Mouse (Mus musculus): ENCODE measurements around the gene Sh3bgrl2. TPM values are rescaled to one million over a fixed set of nuclear protein-coding genes. Genes with fewer than 3 reads are reported as not detected.

The Sh3bgrl2 gene
- polyA plus RNA-seq, 1 experiment, result 29.9 TPM

DNA sequence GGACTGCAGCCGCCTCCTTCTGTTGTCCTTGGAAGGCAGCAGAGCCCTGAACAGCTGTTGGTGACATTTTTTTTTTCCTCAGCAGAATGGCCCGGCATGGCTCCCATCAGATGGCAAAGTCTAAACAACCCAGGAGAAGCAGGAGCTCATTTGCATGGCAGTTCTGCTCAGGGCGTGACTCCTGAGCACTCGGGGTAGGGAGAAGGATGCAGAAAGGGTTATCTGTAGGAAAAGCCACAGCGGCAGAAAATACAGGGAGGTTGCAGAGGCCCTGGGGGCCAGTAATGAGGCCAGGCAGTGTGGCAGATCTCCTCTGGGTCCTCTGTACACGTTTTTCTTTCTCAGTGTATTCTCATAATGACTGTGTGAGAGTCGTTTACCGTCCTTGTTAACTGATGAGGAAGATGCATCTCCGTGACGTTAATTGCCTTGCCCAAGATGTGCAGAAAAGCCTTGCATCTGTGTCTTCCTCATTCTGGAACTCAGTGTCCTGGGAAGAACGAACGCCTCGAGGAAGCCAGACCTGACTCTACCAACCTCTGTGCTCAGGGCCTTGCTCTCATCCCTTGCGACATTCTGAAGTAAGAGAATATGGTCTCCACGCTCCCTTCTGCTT lies 10.1 kb upstream of the Sh3bgrl2 start:
- no peak for DNase-seq

GRCm38 (mm10) chr9:83539809-83540491 lies 8.2 kb upstream of the Sh3bgrl2 start:
- DNase-seq, result no peak
- no peak overlapping the region for H3K27ac ChIP-seq (ENCODE audit: insufficient read depth, low read length)
- TF ChIP-seq CTCF (IDR thresholded peaks at IDR 0.05; ENCODE audit: borderline replicate concordance, insufficient read depth, low read depth, low read length) (no peak), POLR2A (IDR thresholded peaks at IDR 0.05; ENCODE audit: borderline replicate concordance, insufficient read depth, low read length) (no peak)
- H3K4me1 ChIP-seq (ENCODE audit: control insufficient read depth, insufficient read depth, low read length), result 0 out of 2 replicates have a peak, but pooled peaks cover 2% of the 10 kb centered on the region
- H3K4me3 ChIP-seq (replicated peaks; ENCODE audit: insufficient read depth, low read depth, low read length), result no peak overlapping the region
- 94% methylated on average over 14 of the region's 14 CpGs for WGBS
- H3K27me3 ChIP-seq (ENCODE audit: control insufficient read depth, insufficient read depth, low read length), result no peaks in the 10 kb centered on the region

More for the DNA sequence above, 10.1 kb upstream of the Sh3bgrl2 start:
- WGBS, result 36% methylated on average over 15 of the region's 15 CpGs
- Histone ChIP-seq H3K4me1 (ENCODE audit: control insufficient read depth, insufficient read depth, low read length) (0 out of 2 replicates have a peak, but pooled peaks cover 2% of the 10 kb centered on the region), H3K4me3 (replicated peaks; ENCODE audit: insufficient read depth, low read depth, low read length) (no peak overlapping the region), H3K27ac (ENCODE audit: insufficient read depth, low read length) (no peak overlapping the region), H3K27me3 (ENCODE audit: control insufficient read depth, insufficient read depth, low read length) (no peaks in the 10 kb centered on the region)
- TF ChIP-seq CTCF (IDR thresholded peaks at IDR 0.05; ENCODE audit: borderline replicate concordance, insufficient read depth, low read depth, low read length), result no peak
- no peak for TF ChIP-seq POLR2A (IDR thresholded peaks at IDR 0.05; ENCODE audit: borderline replicate concordance, insufficient read depth, low read length)

DNA sequence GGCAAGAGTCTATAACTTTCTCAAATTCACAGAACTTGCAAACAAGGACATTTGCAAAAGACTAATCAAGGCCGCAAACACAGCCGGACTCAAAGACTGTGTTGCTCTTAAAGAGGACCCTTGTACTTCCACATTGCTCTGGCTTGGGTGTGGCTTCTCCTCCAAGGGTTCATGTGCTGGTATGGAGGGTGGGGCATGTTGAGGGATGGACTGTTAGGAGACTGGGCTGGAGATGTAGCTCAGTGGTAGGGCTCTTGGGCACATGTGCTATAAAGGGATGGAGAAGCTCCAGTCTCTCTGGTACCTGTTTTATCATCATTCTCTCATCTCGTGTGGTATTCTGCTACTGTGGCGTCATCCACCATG lies 7.7 kb upstream of the Sh3bgrl2 start:
- H3K4me3 ChIP-seq (replicated peaks; ENCODE audit: insufficient read depth, low read depth, low read length), result no peak overlapping the region
- no peak for DNase-seq
- H3K4me1 ChIP-seq (ENCODE audit: control insufficient read depth, insufficient read depth, low read length), result 0 out of 2 replicates have a peak, but pooled peaks cover 2% of the 10 kb centered on the region
- WGBS, result 93% methylated on average over 4 of the region's 4 CpGs
- H3K27ac ChIP-seq (ENCODE audit: insufficient read depth, low read length), result no peak overlapping the region
- TF ChIP-seq POLR2A (IDR thresholded peaks at IDR 0.05; ENCODE audit: borderline replicate concordance, insufficient read depth, low read length) (no peak), CTCF (IDR thresholded peaks at IDR 0.05; ENCODE audit: borderline replicate concordance, insufficient read depth, low read depth, low read length) (no peak)
- H3K27me3 ChIP-seq (ENCODE audit: control insufficient read depth, insufficient read depth, low read length), result no peaks in the 10 kb centered on the region

DNA sequence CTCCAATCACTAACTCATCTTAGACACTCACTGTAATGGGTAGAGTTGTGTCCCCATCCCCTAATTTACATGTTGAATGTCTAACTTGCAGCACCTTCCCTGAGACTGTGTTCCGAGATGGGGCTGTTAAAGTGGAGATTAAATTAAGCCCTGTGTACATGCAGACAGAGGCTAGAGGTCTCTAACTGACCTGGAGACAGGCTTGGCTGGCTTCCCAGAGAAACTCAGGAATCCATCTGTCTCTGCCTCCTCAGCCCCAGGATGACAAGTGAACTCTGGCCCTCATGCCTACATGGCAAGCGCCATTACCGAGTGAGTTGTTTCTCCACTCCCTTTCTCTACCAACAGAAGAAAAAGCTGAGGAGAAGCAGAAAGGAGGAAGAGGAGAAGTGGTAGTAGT lies 7.2 kb upstream of the Sh3bgrl2 start:
- 0 out of 2 replicates have a peak, but pooled peaks cover 2% of the 10 kb centered on the region for H3K4me1 ChIP-seq (ENCODE audit: control insufficient read depth, insufficient read depth, low read length)
- no peak overlapping the region for H3K4me3 ChIP-seq (replicated peaks; ENCODE audit: insufficient read depth, low read depth, low read length)
- DNase-seq, result no peak
- no peak overlapping the region for H3K27ac ChIP-seq (ENCODE audit: insufficient read depth, low read length)
- WGBS, result 41% methylated on average over 3 of the region's 3 CpGs
- no peaks in the 10 kb centered on the region for H3K27me3 ChIP-seq (ENCODE audit: control insufficient read depth, insufficient read depth, low read length)
- TF ChIP-seq CTCF (IDR thresholded peaks at IDR 0.05; ENCODE audit: borderline replicate concordance, insufficient read depth, low read depth, low read length), result no peak
- TF ChIP-seq POLR2A (IDR thresholded peaks at IDR 0.05; ENCODE audit: borderline replicate concordance, insufficient read depth, low read length), result no peak

DNA sequence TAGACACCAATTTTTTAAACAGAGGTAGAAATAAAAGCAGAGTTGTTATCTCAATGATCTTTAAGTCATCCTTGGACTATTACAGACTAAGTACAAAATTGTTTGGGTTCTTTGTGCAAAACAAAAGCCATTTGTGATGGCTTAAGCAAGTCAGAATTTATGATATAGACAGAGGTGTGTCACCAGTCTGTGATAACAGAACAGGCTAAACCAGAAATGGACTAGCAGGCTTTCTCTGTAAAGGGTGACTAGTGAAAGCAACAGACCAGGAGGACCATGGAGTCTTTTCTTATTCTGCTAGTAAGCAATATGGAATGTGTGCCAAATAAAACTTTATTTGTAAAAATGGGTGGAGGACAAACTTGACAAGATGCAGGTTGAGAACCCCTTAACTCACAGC lies 2.9 kb upstream of the Sh3bgrl2 start:
- H3K27me3 ChIP-seq (ENCODE audit: control insufficient read depth, insufficient read depth, low read length), result no peaks in the 10 kb centered on the region
- H3K4me3 ChIP-seq (replicated peaks; ENCODE audit: insufficient read depth, low read depth, low read length), result no peak overlapping the region
- H3K4me1 ChIP-seq (ENCODE audit: control insufficient read depth, insufficient read depth, low read length), result no peaks in the 10 kb centered on the region
- TF ChIP-seq POLR2A (IDR thresholded peaks at IDR 0.05; ENCODE audit: borderline replicate concordance, insufficient read depth, low read length) (no peak), CTCF (IDR thresholded peaks at IDR 0.05; ENCODE audit: borderline replicate concordance, insufficient read depth, low read depth, low read length) (no peak)
- DNase-seq, result no peak
- H3K27ac ChIP-seq (ENCODE audit: insufficient read depth, low read length), result no peak overlapping the region

DNA sequence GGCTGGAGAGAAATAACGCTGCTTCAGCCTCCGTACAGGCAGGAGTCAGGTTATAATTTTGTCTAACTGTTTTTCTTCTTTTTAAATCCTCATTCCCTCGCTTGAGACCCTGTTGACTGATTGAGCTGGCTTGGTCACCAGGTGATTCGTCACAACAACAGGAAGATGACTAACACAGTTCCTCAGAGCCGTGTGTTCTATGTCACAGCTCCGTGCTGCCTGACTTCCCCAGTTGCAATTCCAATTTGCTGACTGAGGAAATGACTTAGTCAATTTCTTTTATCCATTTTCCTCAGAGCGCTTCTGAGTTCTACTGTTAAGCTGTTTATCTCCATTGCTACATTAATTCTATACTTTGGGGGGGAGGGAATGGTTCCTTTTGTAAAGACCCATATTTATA lies 1.8 kb upstream of the Sh3bgrl2 start:
- Histone ChIP-seq H3K4me1 (ENCODE audit: control insufficient read depth, insufficient read depth, low read length) (no peaks in the 10 kb centered on the region), H3K27ac (ENCODE audit: insufficient read depth, low read length) (no peak overlapping the region), H3K27me3 (ENCODE audit: control insufficient read depth, insufficient read depth, low read length) (no peaks in the 10 kb centered on the region), H3K4me3 (replicated peaks; ENCODE audit: insufficient read depth, low read depth, low read length) (no peak overlapping the region)
- no peak for TF ChIP-seq CTCF (IDR thresholded peaks at IDR 0.05; ENCODE audit: borderline replicate concordance, insufficient read depth, low read depth, low read length)
- TF ChIP-seq POLR2A (IDR thresholded peaks at IDR 0.05; ENCODE audit: borderline replicate concordance, insufficient read depth, low read length), result no peak
- no peak for DNase-seq
- 96% methylated on average over 7 of the region's 7 CpGs for WGBS

DNA sequence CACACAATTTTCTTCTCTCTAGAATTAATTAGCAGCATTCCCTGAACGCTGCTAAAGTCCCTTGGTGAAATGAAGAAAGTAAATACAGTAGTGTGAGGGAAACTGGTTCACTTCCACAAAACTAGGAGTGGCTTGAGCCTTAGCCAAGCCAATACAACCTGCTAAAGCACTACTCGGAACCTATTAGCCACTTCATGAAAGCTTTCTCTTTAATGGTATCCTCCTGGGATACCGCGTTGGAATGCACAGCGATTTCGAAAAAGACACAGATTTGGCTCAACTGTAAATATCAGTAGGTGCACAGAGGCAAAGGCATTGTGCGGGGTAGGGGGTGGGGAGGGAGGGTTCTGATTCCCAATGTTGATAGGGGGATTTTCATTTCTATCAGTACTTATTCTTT lies 898 bp upstream of the Sh3bgrl2 start:
- DNase-seq, result no peak
- Histone ChIP-seq H3K4me3 (replicated peaks; ENCODE audit: insufficient read depth, low read depth, low read length) (no peak overlapping the region), H3K4me1 (ENCODE audit: control insufficient read depth, insufficient read depth, low read length) (no peaks in the 10 kb centered on the region), H3K27me3 (ENCODE audit: control insufficient read depth, insufficient read depth, low read length) (no peaks in the 10 kb centered on the region), H3K27ac (ENCODE audit: insufficient read depth, low read length) (no peak overlapping the region)
- 68% methylated on average over 7 of the region's 7 CpGs for WGBS
- TF ChIP-seq POLR2A (IDR thresholded peaks at IDR 0.05; ENCODE audit: borderline replicate concordance, insufficient read depth, low read length) (no peak), CTCF (IDR thresholded peaks at IDR 0.05; ENCODE audit: borderline replicate concordance, insufficient read depth, low read depth, low read length) (no peak)

- H3K27me3 ChIP-seq (ENCODE audit: control insufficient read depth, insufficient read depth, low read length), result no peaks in the 10 kb centered on the region
- TF ChIP-seq CTCF (IDR thresholded peaks at IDR 0.05; ENCODE audit: borderline replicate concordance, insufficient read depth, low read depth, low read length), result no peak
- no peak for TF ChIP-seq POLR2A (IDR thresholded peaks at IDR 0.05; ENCODE audit: borderline replicate concordance, insufficient read depth, low read length)
- no peak overlapping the region for H3K27ac ChIP-seq (ENCODE audit: insufficient read depth, low read length)
- H3K4me1 ChIP-seq (ENCODE audit: control insufficient read depth, insufficient read depth, low read length), result no peaks in the 10 kb centered on the region
- WGBS, result 93% methylated on average over 6 of the region's 6 CpGs
- DNase-seq, result no peak
- no peak overlapping the region for H3K4me3 ChIP-seq (replicated peaks; ENCODE audit: insufficient read depth, low read depth, low read length)
Measured at GRCm38 (mm10) chr9:83549866-83550265, 1.7 kb downstream of the Sh3bgrl2 start.

Measured in cerebellum, adult 2 months (tissue).